Mouse (Mus musculus) liver, embryonic 15.5 days (tissue): ENCODE data around the gene Nfkbiz. TPM values are rescaled to one million over a fixed set of nuclear protein-coding genes. Genes with fewer than 3 reads are reported as not detected.

Experiments used
- ATAC-seq: fragments of 200-750 bp; cut with Nextera tagmentation; 2 replicates; pipeline ENCODE4 v1.8.0; 2017; ENCODE audit warnings: moderate number of reproducible peaks, mild to moderate bottlenecking, moderate library complexity; ENCODE audit not compliant: insufficient read depth
- H3K27ac ChIP-seq: fragments of 300-500 bp; sonication (generic); replicated peaks from 2 replicates; pipeline ENCODE4 v1.5.1; 2015; ENCODE audit warnings: mild to moderate bottlenecking, inconsistent platforms
- H3K27me3 ChIP-seq: fragments of 300-500 bp; sonication (generic); 2 replicates; pipeline ENCODE4 v1.6.1; 2015; ENCODE audit warnings: mild to moderate bottlenecking, inconsistent platforms
- H3K36me3 ChIP-seq: fragments of 300-500 bp; sonication (generic); replicated peaks from 2 replicates; pipeline ENCODE4 v1.6.1; 2015; ENCODE audit warnings: moderate library complexity, mild to moderate bottlenecking, inconsistent platforms
- H3K4me1 ChIP-seq: fragments of 300-500 bp; sonication (generic); replicated peaks from 2 replicates; pipeline ENCODE4 v1.6.1; 2015; ENCODE audit warnings: inconsistent platforms
- H3K4me2 ChIP-seq: fragments of 300-500 bp; sonication (generic); 2 replicates; pipeline ENCODE4 v1.6.1; 2015; ENCODE audit warnings: moderate library complexity, mild to moderate bottlenecking, inconsistent platforms
- H3K4me3 ChIP-seq: fragments of 300-500 bp; sonication (generic); replicated peaks from 2 replicates; pipeline ENCODE4 v1.5.1; 2015; ENCODE audit warnings: mild to moderate bottlenecking, inconsistent platforms
- H3K9ac ChIP-seq: fragments of 300-500 bp; sonication (generic); 2 replicates; pipeline ENCODE4 v1.6.1; 2015; ENCODE audit warnings: moderate library complexity, mild to moderate bottlenecking, inconsistent platforms
- H3K9me3 ChIP-seq: fragments of 300-500 bp; sonication (generic); replicated peaks from 2 replicates; pipeline ENCODE4 v1.6.1; 2016; ENCODE audit warnings: inconsistent platforms
- WGBS: fragments of 180-500 bp; shearing (Covaris S2); methylation state at CpG from one replicate; pipeline ENCODE4 v1.1.7; 2015; ENCODE audit warnings: mixed read lengths; ENCODE audit not compliant: insufficient replicate concordance; 5-methylcytosine and 5-hydroxymethylcytosine counted together
- polyA plus RNA-seq: library from polyadenylated mRNA; unstranded; fragments of >200 nt; fragmentation: Nextera tagmentation; extraction: Ambion mirVana; gene quantifications from 2 replicates; pipeline ENCODE4 v1.2.1, GENCODE M21; 2015

Gene Nfkbiz
- polyA plus RNA-seq, 1 experiment from 2014 or later = 1.8 TPM

DNA sequence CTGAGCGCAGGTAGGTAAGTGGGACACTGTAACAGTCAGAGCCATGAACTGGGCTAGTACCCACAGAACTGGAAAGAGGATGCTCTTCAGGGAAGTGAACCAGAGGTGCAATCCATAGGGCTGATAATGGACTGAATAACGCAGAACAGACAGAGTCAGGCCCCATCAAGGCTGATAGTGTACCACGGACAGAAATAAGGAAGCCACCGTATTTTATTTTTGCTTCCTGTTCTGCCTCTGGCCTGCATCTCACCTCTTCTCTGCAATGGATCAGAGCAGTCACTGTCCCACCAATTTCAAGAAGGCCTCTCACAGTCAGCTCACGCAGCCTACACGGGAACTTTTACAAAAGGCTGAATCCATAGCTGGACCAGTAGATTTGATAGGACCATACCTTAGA is 6.7 kb downstream of the Nfkbiz start:
- Histone ChIP-seq H3K9ac (no peak overlapping the region), H3K4me3 (no peak overlapping the region), H3K4me1 (0 out of 2 replicates have a peak, but pooled peaks cover 5% of the 10 kb centered on the region), H3K36me3 (no peaks in the 10 kb centered on the region), H3K4me2 (no peak overlapping the region), H3K27ac (no peak overlapping the region), H3K9me3 (no peaks in the 10 kb centered on the region), H3K27me3 (no peaks in the 10 kb centered on the region)
- WGBS = 60% methylated on average over 6 of the region's 6 CpGs
- no peak for ATAC-seq

DNA sequence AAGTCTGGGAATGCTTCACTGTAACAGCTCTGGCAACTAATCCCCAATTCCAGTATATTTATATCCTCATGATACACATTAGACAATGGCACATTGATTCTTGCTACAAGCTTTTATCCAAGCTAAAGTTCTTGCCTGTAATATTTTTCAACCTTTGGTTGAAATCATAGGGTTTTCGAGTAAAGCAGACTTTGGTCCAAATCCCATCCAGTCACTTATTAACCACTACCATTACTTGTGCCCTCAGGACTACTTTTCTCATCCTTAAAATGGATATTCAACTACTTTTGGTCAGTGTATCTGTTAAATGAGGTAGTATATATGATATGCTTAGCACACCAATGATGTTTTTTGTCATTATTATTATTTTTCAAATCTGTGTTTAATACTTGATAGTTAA is 7.2 kb downstream of the Nfkbiz start:
- WGBS = 60% methylated on average over 1 of the region's 1 CpGs
- no peak for ATAC-seq
- H3K27me3 ChIP-seq = no peaks in the 10 kb centered on the region
- H3K36me3 ChIP-seq = no peaks in the 10 kb centered on the region
- no peak overlapping the region for H3K4me2 ChIP-seq
- H3K9ac ChIP-seq = no peak overlapping the region
- H3K4me3 ChIP-seq = no peak overlapping the region
- no peaks in the 10 kb centered on the region for H3K9me3 ChIP-seq
- 0 out of 2 replicates have a peak, but pooled peaks cover 5% of the 10 kb centered on the region for H3K4me1 ChIP-seq
- no peak overlapping the region for H3K27ac ChIP-seq

DNA sequence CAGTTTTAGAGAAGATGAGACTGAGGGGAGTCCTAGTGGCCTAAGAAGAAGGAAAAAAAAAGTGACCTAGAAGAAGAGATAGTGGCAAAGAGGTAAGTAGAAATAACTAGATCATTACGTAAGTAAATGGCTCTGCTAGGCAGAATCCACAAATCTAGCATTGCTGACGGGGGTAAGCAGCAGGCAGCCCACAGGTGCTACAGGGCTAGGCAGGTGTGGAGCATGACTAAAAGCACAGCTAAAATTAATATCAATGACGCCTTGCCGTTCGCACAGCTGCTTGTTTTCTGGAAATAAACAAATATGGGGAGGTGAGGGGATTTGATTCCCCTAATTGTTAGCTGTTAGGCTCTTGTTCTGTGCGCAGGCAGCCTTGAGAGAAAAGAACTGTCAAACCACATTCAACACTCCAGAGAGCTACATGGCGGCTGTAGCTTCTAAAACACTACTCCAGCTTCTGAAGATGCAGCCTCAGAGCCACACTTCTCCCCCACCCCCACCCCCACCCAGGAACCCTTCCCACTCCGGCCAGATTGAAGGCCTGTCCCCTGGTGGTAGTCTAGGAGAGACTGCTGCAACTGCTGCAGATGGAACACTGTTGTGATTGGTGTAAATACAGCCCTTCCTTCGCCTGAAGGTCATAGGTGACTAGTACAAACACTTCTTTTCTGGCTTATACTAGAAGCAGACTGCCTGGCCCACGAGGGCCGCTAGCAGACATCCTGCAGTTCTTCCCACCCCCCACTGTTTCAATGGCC is 15.1 kb downstream of the Nfkbiz start:
- Histone ChIP-seq H3K9me3 (no peaks in the 10 kb centered on the region), H3K27ac (peak overlapping the region; percentile 0; the same call in 1 of the 2 replicates), H3K4me3 (no peak overlapping the region), H3K36me3 (peaks cover 4% of the 10 kb centered on the region), H3K4me2 (no peak overlapping the region), H3K9ac (no peak overlapping the region), H3K27me3 (peaks cover 29% of the 10 kb centered on the region), H3K4me1 (peaks cover 17% of the 10 kb centered on the region)
- ATAC-seq = no peak
- 63% methylated on average over 11 of the region's 11 CpGs for WGBS

DNA sequence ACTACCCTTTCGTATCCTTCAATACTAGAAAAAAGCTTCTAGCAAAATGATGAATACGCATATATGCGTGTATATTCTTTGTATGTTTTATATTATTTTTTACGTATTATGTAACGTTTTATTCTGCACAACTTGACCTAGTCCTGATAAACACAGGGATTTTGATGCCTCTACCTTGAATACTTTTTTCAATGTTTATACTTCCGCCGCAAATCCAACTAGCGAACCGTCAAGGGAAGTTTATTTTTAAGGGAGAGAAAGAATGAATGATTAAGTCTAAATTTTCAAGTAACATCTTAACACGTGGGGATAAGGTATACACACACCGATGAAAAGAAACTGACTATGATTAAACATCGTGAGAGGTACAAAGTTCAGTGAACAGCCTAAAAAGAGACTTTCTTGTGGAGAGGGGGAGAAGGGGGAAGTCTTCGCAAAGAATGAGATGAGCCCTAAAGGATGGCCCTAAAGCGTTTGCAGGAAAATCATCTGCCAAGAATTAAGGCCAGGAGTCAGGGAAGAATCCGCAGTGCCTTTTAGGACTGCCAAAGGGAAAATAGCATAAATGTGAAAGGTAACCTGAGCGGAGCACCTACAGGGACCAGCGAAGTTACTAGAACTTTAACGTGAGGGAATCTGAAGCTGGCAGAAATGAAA is 15.8 kb downstream of the Nfkbiz start:
- H3K36me3 ChIP-seq = peaks cover 11% of the 10 kb centered on the region
- peaks cover 17% of the 10 kb centered on the region for H3K4me1 ChIP-seq
- no peak overlapping the region for H3K9ac ChIP-seq
- H3K4me3 ChIP-seq = peak overlapping the region; percentile 73
- no peaks in the 10 kb centered on the region for H3K9me3 ChIP-seq
- H3K4me2 ChIP-seq = peak overlapping the region; percentile 89
- no peak for ATAC-seq
- peak overlapping the region; percentile 86; the same call in 1 of the 2 replicates for H3K27ac ChIP-seq
- WGBS = 42% methylated on average over 18 of the region's 18 CpGs
- peaks cover 29% of the 10 kb centered on the region for H3K27me3 ChIP-seq

DNA sequence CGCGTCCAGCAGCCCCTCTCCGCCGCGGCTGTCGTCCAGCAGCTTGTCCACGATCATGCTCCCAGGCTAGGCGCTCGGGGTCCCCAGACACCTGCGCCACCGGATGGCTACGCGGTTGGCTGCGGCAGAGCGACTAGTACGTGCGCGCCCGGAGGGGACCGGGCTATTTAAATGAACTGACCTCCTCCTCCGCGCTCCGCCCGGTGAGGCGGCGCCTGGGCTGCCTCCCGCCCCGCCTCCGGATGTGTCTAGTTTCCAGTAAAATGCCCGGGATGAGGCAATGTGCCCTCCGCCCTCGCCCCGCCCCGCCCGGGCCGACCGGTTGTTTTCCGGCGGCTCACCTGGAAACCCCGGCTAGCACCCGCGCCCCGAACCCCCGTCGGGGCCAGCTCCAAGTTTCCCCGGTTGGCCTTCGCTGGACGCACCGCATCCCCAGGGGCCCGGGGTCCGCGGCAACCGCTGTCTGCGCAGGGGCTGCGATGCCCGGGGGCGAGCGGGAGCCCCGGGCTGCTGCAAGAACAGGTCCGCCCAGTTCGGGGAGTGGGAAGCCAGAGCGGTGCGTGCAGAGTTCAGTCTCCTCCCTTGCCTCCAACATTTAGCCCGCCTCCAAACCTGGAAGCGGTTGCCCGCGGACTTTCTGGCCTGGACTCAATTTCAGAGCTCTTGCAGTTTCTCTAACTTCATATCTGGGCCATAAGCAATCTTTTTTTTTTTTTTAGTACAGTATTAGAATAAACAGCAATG is 16.5 kb downstream of the Nfkbiz start:
- H3K27me3 ChIP-seq = peaks cover 29% of the 10 kb centered on the region
- peak overlapping the region; percentile 73 for H3K4me3 ChIP-seq
- peak overlapping the region; percentile 86 for H3K27ac ChIP-seq
- under 1% methylated on average over 67 of the region's 67 CpGs for WGBS
- H3K36me3 ChIP-seq = peaks cover 15% of the 10 kb centered on the region
- H3K4me1 ChIP-seq = peaks cover 17% of the 10 kb centered on the region
- peak; percentile 91 for ATAC-seq
- H3K4me2 ChIP-seq = peak overlapping the region; percentile 89
- H3K9me3 ChIP-seq = no peaks in the 10 kb centered on the region
- peak overlapping the region; percentile 75 for H3K9ac ChIP-seq

DNA sequence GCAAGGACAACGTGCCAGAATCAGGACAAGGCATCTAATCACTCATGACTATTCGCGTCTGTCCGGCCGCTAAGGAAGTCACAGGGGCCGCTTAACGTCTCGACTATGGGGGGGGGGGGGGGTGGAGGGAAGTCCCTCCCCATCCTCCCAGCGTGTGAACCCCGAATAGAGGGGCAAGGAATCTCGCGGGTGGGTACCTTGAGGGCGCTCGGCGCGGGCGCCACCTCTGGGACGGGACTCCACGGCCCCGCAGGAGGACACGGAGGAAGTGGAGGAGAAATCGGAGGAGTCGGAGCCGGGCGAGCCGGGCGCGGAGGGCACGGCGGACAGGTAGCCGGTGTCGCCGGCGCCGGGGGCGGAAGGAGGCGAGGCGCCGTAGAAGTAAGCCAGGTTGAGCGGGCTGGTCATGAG is 17.1 kb downstream of the Nfkbiz start:
- peak overlapping the region; percentile 73 for H3K4me3 ChIP-seq
- peaks cover 15% of the 10 kb centered on the region for H3K36me3 ChIP-seq
- H3K27ac ChIP-seq = peak overlapping the region; percentile 63
- H3K27me3 ChIP-seq = peaks cover 29% of the 10 kb centered on the region
- H3K9me3 ChIP-seq = no peaks in the 10 kb centered on the region
- peaks cover 17% of the 10 kb centered on the region for H3K4me1 ChIP-seq
- peak overlapping the region; percentile 75 for H3K9ac ChIP-seq
- ATAC-seq = peak; percentile 1; the same call in 1 of the 2 replicates
- H3K4me2 ChIP-seq = peak overlapping the region; percentile 89
- under 1% methylated on average over 40 of the region's 40 CpGs for WGBS

DNA sequence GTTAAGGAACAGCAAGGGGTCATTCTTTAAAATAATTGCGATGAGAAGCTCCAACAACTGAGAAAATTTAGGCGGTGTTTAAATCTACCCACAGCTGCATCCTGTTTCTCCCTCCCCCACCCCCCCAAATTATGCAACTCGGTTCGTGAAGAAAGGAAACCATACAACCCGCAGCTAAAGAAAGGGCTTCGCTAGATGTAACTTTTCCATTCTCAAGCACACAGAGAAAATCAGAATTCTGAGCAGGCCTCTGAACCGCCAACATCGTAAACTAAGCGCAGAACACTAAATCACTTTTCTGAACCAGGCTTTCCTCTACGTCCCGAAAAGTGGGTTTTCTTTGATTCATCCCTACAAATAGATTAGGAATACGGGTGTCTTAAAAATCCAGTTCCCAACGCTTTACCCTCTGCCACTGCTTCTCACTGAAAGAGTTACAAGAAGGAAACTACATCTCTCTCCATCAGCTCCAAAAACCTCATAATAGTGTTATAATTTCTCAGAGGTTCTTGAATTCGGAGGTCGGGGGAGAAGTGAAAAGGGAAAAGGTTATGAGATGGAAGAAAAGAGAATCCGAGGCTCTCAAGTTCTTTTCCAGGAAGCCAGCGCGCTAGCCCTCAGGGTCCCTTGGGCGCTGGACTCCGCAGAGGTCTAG is 17.7 kb downstream of the Nfkbiz start:
- Histone ChIP-seq H3K4me3 (peak overlapping the region; percentile 73), H3K4me1 (peaks cover 17% of the 10 kb centered on the region), H3K27ac (peak overlapping the region; percentile 63), H3K27me3 (peaks cover 29% of the 10 kb centered on the region), H3K9ac (peak overlapping the region; percentile 75), H3K9me3 (no peaks in the 10 kb centered on the region), H3K4me2 (peak overlapping the region; percentile 89), H3K36me3 (peaks cover 18% of the 10 kb centered on the region)
- ATAC-seq = no peak
- 3% methylated on average over 20 of the region's 20 CpGs for WGBS

DNA sequence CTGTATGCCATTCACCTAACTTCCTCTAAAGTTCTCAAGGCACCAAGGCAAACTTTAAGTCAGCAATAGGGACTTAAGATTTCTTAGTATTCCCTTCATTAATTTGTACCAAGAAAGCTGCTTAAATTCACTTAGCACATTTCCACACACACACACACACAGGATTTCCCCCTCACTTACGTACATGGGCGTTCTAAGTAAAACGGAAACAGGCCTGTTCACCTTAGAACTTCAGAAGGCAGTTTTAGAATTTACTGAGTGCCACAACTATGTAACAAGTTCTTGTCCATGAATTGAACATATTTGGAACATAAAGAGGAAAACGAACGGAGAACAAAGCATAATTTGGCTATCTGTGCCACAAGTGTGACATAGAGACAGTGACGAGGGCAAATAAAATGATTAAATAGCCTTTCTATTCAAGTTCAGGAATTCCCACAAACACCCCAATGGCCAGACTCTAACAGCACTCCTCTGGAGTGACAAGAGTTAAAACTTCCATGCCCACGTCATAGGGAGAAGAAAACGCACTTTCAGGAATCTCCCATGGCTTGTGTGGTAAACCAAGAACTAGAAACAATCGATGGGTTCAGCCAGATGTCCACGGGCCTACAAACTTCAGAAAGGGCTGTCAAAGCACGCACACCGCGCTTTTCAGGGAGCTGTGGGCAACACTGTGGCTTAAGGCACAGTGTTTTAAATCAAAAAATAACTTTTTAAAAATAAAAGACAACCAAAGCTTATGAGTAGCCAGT is 18.4 kb downstream of the Nfkbiz start:
- Histone ChIP-seq H3K4me3 (peak overlapping the region; percentile 73), H3K27me3 (peaks cover 29% of the 10 kb centered on the region), H3K36me3 (peaks cover 25% of the 10 kb centered on the region), H3K9ac (peak overlapping the region; percentile 15; the same call in 1 of the 2 replicates), H3K4me2 (peak overlapping the region; percentile 89), H3K9me3 (no peaks in the 10 kb centered on the region), H3K27ac (peak overlapping the region; percentile 30; the same call in 1 of the 2 replicates), H3K4me1 (peaks cover 17% of the 10 kb centered on the region)
- 31% methylated on average over 13 of the region's 13 CpGs for WGBS
- ATAC-seq = no peak

DNA sequence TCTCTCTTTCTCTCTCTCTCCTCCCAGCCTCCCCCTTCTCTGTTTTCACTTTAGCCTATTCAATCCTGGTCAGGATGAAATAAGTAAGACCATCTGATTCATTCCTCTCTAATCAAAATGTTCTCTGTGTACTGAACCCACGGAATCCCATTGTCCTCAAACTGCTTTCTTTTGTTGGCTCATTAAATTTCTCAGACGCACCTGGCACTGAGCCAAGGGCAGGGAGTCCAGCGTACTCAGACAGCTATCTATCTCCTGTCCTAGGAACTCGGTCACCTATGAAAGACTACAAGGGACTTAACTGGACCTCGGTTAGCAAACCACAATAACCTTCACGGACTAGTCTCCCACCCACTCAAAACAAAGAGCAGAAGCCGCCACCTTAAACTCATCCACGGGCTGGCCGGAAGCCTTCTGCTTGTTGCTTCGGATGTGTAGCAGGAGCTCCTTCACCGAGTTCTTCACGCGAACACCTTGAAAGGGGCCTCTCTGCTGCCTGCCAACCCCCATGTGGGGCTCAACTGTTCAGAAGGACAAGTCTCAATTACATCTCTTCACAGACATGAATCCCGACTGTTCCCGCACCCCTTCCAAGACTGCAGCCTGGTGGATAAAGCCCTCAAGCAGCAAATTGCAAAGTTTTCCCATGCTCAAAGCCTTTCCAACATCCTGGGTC is 19.4 kb downstream of the Nfkbiz start:
- WGBS = 64% methylated on average over 15 of the region's 15 CpGs
- Histone ChIP-seq H3K4me1 (peaks cover 17% of the 10 kb centered on the region), H3K4me3 (peak overlapping the region; percentile 73), H3K27ac (no peak overlapping the region), H3K9me3 (no peaks in the 10 kb centered on the region), H3K4me2 (peak overlapping the region; percentile 89), H3K36me3 (peaks cover 35% of the 10 kb centered on the region), H3K27me3 (peaks cover 29% of the 10 kb centered on the region), H3K9ac (no peak overlapping the region)
- no peak for ATAC-seq
